Mouse (Mus musculus): ENCODE measurements at regions not wholly inside any gene's neighbourhood (a gene's known extent, or its start where the extent isn't known, plus 50 kb on each side); places are given as distances from the start of the nearest gene placed in this dataset.

DNA sequence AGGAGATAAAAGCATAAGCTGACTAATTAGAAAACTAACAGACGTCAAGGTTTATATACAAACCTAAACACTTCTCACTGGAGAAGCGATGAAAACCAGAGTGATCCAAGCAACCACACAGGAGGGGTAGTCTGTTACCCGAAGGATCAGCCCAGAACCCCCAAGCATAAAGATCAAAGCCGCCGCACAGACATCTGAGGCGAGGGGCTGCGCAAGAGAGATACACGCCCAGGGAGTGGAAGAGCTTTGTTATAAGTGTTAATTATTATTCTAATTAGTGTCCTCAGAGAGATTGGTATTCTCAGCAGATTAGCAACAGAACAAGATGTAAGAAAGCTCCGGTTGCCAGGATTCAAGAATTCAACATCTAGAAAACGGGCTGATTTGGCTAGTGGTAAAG, 281.2 kb downstream of the Atp23 start:
- 57% methylated on average over 10 of the region's 10 CpGs for WGBS
- H3K27me3 ChIP-seq: no peaks in the 10 kb centered on the region
- H3K4me1 ChIP-seq: no peaks in the 10 kb centered on the region
- no peak overlapping the region for H3K4me3 ChIP-seq
- no peak overlapping the region for H3K9ac ChIP-seq
- H3K27ac ChIP-seq: no peak overlapping the region
- no peaks in the 10 kb centered on the region for H3K36me3 ChIP-seq
- no peak overlapping the region for H3K4me2 ChIP-seq (replicated peaks)
- no peaks in the 10 kb centered on the region for H3K9me3 ChIP-seq
- no peak for ATAC-seq (ENCODE audit: insufficient number of reproducible peaks, insufficient read depth, low FRiP score, low TSS enrichment)

DNA sequence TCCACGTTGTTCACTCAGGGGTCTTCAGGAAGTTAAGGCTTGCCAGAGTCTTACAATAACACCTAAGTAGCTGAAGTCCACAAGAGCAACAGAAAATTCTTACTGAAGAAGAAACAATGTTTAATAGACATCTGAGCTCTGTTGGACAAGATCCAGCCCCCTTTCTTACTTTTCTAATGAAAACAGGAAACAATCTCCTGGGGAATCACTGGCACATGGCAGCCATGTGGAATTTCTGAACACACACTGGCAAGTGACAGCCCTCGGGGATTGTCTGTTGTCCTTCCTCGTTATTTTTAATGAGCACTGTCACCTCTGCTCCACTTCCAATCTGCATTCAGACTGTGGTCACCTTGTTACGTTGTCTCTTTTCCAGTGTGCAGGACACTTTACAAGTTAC, 288.9 kb downstream of the Atp23 start:
- ATAC-seq (ENCODE audit: insufficient number of reproducible peaks, insufficient read depth, low FRiP score, low TSS enrichment): no peak

DNA sequence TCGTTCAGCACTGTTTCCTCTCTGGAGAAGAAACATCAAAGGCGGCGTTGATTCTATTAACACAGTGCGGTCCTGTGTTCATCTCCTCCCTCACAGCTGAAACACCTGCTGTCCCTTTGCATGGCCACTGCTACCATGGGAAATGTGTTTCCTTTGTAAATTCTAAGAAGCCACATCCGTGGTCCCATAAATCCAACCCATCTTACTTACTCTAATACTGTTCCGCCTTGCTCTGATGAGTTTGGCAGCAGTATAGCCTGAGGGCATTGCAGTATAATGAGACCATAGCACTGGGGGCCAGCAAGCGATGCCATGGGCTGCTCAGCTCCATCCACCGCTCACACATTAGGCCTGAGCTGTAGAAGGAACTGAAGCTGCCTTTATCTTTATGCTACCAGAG, 290.6 kb downstream of the Atp23 start:
- no peaks in the 10 kb centered on the region for H3K27me3 ChIP-seq
- H3K36me3 ChIP-seq: no peaks in the 10 kb centered on the region
- 85% methylated on average over 8 of the region's 8 CpGs for WGBS
- no peak overlapping the region for H3K9ac ChIP-seq
- no peak overlapping the region for H3K4me2 ChIP-seq (replicated peaks)
- H3K4me1 ChIP-seq: no peaks in the 10 kb centered on the region
- ATAC-seq (ENCODE audit: insufficient number of reproducible peaks, insufficient read depth, low FRiP score, low TSS enrichment): no peak
- no peak overlapping the region for H3K4me3 ChIP-seq
- no peaks in the 10 kb centered on the region for H3K9me3 ChIP-seq
- no peak overlapping the region for H3K27ac ChIP-seq

More for the DNA sequence above, 288.9 kb downstream of the Atp23 start:
- Histone ChIP-seq H3K36me3 (no peaks in the 10 kb centered on the region), H3K4me1 (no peaks in the 10 kb centered on the region), H3K4me3 (no peak overlapping the region), H3K9me3 (no peaks in the 10 kb centered on the region), H3K27me3 (no peaks in the 10 kb centered on the region), H3K27ac (no peak overlapping the region), H3K9ac (no peak overlapping the region), H3K4me2 (replicated peaks) (no peak overlapping the region)
- 34% methylated on average over 4 of the region's 4 CpGs for WGBS

DNA sequence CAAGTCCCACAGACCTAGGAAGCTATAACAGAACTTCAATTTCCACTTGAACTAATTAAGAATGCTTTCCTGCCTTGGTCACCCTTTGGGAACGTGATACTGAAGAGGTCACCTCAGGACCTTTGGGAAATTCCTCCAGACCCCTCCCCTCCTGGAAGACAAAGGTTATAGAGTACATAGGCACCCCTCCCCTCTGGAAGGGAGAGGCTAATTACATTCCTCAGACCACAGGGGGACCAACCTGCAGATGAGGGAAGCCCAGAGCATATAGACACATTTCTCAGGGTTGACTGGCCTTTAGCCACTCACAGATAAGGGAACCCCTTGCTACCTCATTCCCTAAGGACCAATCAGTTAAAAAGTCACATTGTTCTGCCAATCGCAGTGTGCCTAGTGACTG, 301.5 kb downstream of the Atp23 start:
- Histone ChIP-seq H3K9me3 (0 out of 2 replicates have a peak, but pooled peaks cover 5% of the 10 kb centered on the region), H3K9ac (no peak overlapping the region), H3K4me3 (no peak overlapping the region), H3K27ac (no peak overlapping the region), H3K27me3 (no peaks in the 10 kb centered on the region), H3K36me3 (no peaks in the 10 kb centered on the region), H3K4me1 (no peaks in the 10 kb centered on the region), H3K4me2 (replicated peaks) (no peak overlapping the region)
- 70% methylated on average over 2 of the region's 2 CpGs for WGBS
- no peak for ATAC-seq (ENCODE audit: insufficient number of reproducible peaks, insufficient read depth, low FRiP score, low TSS enrichment)

DNA sequence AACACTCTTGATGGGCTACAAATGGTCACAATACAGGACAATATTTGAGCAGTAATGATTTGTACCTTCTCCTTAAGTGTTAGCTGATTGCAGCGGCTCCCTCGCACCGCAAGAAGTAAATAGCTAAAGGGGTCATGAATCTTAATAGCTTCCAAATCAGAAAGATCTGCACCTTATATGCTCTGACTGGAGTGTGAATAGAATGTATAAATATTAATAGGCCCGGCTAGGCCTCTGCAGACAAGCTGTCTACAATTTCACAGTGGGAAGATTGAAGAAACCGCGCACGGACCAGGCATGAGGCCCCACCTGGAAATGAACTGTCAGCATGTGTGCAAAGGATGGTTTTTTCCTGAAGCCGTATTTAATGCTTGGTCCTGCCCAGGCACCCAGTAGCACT, 333.0 kb downstream of the Atp23 start:
- Histone ChIP-seq H3K36me3 (no peaks in the 10 kb centered on the region), H3K27ac (no peak overlapping the region), H3K9me3 (no peaks in the 10 kb centered on the region), H3K4me2 (replicated peaks) (no peak overlapping the region), H3K4me3 (no peak overlapping the region), H3K9ac (no peak overlapping the region), H3K4me1 (no peaks in the 10 kb centered on the region), H3K27me3 (no peaks in the 10 kb centered on the region)
- WGBS: 90% methylated on average over 8 of the region's 8 CpGs
- no peak for ATAC-seq (ENCODE audit: insufficient number of reproducible peaks, insufficient read depth, low FRiP score, low TSS enrichment)

DNA sequence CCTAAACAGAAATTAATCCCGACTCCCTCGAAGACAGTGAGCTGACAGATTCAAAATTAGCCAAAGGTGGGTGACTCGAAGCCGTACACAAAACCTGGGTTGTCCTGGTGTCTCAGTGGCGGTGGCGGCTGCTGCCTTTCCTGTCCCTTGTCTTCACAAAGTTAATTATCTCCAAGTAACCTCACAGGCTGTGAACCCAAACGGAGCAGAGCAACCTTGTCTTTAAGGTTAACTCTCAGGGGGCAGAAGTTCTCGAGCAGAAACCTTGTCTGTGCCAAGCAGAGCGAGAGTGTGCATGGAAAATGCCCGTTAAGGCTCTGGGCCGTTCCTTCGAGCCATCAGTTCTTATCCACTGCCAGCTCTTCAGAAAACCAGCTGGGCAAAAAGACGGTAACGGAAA, 335.8 kb downstream of the Atp23 start:
- H3K9ac ChIP-seq: no peak overlapping the region
- ATAC-seq (ENCODE audit: insufficient number of reproducible peaks, insufficient read depth, low FRiP score, low TSS enrichment): no peak
- WGBS: 78% methylated on average over 14 of the region's 14 CpGs
- H3K4me3 ChIP-seq: no peak overlapping the region
- H3K36me3 ChIP-seq: no peaks in the 10 kb centered on the region
- H3K27ac ChIP-seq: no peak overlapping the region
- H3K27me3 ChIP-seq: no peaks in the 10 kb centered on the region
- no peaks in the 10 kb centered on the region for H3K4me1 ChIP-seq
- H3K9me3 ChIP-seq: no peaks in the 10 kb centered on the region
- H3K4me2 ChIP-seq (replicated peaks): no peak overlapping the region

DNA sequence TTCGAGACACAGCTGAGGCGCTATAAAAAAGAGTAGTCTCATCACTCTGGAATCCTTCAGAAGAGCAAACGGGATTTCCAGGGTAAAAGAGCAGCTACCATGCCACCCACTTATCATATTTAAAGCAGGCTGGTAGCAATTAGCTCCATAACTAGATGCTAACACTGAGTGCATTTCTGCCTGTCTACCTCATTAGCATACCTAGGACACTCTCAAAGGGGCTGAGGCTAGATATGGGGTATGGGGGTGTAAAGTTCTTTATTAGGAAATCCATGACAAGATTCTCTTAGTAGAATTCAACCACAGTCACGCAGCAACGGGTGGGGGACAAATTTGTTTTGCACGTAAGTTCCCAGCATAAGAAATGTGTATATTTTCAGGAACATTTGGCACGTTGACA, 346.1 kb downstream of the Atp23 start:
- WGBS: 81% methylated on average over 7 of the region's 7 CpGs
- Histone ChIP-seq H3K9me3 (no peaks in the 10 kb centered on the region), H3K4me1 (no peaks in the 10 kb centered on the region), H3K27me3 (no peaks in the 10 kb centered on the region), H3K9ac (no peak overlapping the region), H3K27ac (no peak overlapping the region), H3K4me3 (no peak overlapping the region), H3K4me2 (replicated peaks) (no peak overlapping the region), H3K36me3 (no peaks in the 10 kb centered on the region)
- ATAC-seq (ENCODE audit: insufficient number of reproducible peaks, insufficient read depth, low FRiP score, low TSS enrichment): no peak

DNA sequence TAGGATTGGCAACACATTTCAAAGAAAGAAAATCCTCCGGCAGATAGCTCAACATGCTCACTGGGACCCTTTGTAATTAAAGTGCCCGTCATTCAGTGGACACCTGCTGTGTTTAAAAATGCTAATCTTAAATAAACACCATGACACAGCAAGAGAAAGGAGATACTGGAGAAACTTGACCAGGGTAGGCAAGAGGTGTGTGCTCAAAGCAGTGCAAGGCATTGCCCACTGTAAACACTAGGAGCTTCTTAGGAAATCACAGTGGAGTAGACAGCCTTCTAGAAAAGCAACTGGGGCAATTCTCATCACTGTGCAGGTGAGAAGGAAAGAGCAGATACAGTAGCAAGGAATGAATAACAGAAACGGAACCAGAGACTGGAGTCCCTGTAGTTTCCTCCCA, 369.2 kb downstream of the Atp23 start:
- H3K4me3 ChIP-seq: no peak overlapping the region
- peaks cover 6% of the 10 kb centered on the region; the same call in 1 of the 2 replicates for H3K4me1 ChIP-seq
- ATAC-seq (ENCODE audit: insufficient number of reproducible peaks, insufficient read depth, low FRiP score, low TSS enrichment): no peak
- no peaks in the 10 kb centered on the region for H3K9me3 ChIP-seq
- no peaks in the 10 kb centered on the region for H3K27me3 ChIP-seq
- 44% methylated on average over 3 of the region's 3 CpGs for WGBS
- no peak overlapping the region for H3K9ac ChIP-seq
- no peaks in the 10 kb centered on the region for H3K36me3 ChIP-seq
- H3K4me2 ChIP-seq (replicated peaks): no peak overlapping the region
- no peak overlapping the region for H3K27ac ChIP-seq

DNA sequence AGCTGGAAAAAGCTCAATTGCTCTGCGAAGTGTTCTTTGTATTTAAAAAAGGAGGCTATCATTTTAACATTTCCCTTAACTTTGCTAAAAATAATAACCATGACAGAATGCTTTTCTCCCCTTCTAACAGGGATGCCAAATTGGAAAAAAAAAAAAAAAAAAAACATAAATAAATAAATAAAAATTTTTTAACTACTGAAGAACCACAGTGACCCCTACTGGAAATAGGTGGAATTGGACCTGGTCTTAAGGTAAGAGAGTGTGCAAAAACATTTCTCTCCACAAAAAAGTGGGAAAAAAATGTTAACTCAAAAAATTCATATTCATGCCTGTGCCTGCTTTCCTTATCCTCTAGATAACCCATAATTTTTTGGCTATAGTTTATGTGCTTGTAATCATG, 369.8 kb downstream of the Atp23 start:
- Histone ChIP-seq H3K4me2 (replicated peaks) (no peak overlapping the region), H3K27ac (no peak overlapping the region), H3K27me3 (no peaks in the 10 kb centered on the region), H3K4me3 (no peak overlapping the region), H3K36me3 (no peaks in the 10 kb centered on the region), H3K9me3 (no peaks in the 10 kb centered on the region), H3K9ac (no peak overlapping the region), H3K4me1 (peaks cover 6% of the 10 kb centered on the region; the same call in 1 of the 2 replicates)
- ATAC-seq (ENCODE audit: insufficient number of reproducible peaks, insufficient read depth, low FRiP score, low TSS enrichment): no peak
- WGBS: 53% methylated on average over 1 of the region's 1 CpGs

DNA sequence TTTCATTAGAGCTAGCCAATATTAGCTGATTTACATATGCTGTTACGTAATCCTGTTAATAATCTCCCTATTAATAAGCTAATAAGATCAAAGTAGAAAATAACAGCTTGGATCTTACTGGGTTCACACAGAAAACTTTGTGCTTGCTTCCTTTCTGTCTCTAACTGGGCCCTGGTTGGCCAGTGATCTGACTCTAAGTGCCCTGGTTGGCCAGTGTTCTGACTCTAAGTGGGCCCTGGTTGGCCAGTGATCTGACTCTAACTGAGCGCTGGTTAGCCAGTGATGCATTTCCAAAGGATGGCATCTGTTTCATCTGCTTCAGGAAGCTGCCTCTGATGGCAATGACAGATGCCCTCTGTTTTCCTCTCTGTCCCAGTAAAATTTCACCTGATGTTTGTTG, 372.4 kb downstream of the Atp23 start:
- H3K9me3 ChIP-seq: no peaks in the 10 kb centered on the region

DNA sequence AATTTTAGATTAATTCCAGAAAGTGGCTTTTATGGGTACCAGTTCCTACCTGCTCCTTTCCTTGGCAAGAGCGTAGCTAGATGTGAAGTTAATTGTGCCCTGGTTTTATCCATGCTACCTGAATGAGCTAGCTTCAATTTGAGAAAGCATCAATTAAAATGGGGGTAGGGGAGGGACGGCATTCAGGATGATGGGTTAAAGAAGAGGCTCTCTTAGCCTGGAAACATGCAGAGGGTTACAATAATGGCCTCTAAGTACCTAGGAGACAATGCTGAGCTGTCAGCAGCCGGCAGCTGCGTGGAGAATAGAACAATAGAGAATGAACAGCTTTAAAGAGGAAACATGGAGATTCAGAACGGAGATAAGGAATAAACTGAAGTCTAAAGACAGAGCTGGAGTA, 375.0 kb downstream of the Atp23 start:
- H3K4me3 ChIP-seq: no peak overlapping the region
- H3K9me3 ChIP-seq: no peaks in the 10 kb centered on the region
- H3K36me3 ChIP-seq: no peaks in the 10 kb centered on the region
- 44% methylated on average over 5 of the region's 5 CpGs for WGBS
- no peak overlapping the region for H3K27ac ChIP-seq
- no peak overlapping the region for H3K9ac ChIP-seq
- H3K4me1 ChIP-seq: peaks cover 23% of the 10 kb centered on the region
- ATAC-seq (ENCODE audit: insufficient number of reproducible peaks, insufficient read depth, low FRiP score, low TSS enrichment): no peak
- H3K4me2 ChIP-seq (replicated peaks): no peak overlapping the region
- H3K27me3 ChIP-seq: no peaks in the 10 kb centered on the region

More for the DNA sequence above, 372.4 kb downstream of the Atp23 start:
- Histone ChIP-seq H3K4me2 (replicated peaks) (no peak overlapping the region), H3K4me1 (peaks cover 6% of the 10 kb centered on the region; the same call in 1 of the 2 replicates), H3K27me3 (no peaks in the 10 kb centered on the region), H3K36me3 (no peaks in the 10 kb centered on the region), H3K9ac (no peak overlapping the region), H3K4me3 (no peak overlapping the region), H3K27ac (no peak overlapping the region)
- ATAC-seq (ENCODE audit: insufficient number of reproducible peaks, insufficient read depth, low FRiP score, low TSS enrichment): no peak
- 91% methylated on average over 2 of the region's 2 CpGs for WGBS

DNA sequence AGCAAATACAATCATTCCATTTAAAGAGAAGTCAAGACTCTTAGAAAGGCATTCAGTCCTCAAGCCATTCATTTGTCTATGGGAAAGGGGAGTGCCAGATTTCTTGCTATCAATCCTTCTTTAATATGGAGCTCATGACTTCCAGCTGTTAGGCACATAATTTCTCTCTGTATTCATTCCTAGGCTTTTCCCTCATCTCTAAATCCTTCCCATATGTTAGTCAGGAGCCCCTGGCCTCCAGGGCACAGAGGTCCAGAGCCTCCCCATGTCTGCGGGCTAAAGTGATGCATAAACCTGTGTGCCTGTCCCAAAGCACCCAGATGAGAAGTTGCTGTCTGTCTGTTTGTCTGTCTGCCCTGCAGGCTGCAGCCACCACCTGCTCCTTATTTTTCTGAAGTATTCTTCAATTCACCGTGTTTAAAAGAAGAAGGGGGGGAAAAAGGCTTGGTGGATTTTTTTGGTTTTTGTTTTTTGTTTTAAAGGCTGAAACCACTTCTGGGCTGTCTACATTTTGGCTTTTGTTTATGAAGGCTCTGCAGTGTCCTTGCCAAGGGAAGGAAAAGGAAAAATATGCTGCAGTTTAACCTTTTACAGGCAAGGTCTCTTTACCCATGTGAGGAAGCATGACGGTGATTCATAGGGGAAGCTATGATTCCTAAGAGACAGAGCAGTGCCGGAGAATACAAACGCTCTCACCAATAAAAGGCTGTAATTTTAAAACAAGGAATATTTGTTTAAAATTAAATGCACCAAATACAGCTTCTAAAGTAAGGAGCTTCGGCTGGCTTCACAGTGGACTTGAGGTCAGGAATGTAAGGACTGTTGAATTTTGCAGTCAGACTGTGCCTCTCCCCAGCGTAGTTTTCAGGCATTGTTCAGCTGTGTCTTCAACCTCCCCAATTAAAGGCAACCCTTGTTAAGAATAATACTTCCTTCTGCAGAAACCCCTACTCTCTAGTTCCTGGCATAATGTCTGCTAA, 379.0 kb downstream of the Atp23 start:
- Histone ChIP-seq H3K9me3 (no peaks in the 10 kb centered on the region), H3K4me2 (replicated peaks) (0 out of 2 replicates have a peak overlapping the region, but pooled peaks have one; percentile 8), H3K4me3 (no peak overlapping the region), H3K36me3 (no peaks in the 10 kb centered on the region), H3K27me3 (no peaks in the 10 kb centered on the region), H3K4me1 (peaks cover 22% of the 10 kb centered on the region), H3K27ac (peak overlapping the region; percentile 72), H3K9ac (no peak overlapping the region)
- 21% methylated on average over 7 of the region's 7 CpGs for WGBS
- 0 out of 2 replicates have a peak, but pooled peaks have one; percentile 44 for ATAC-seq (ENCODE audit: insufficient number of reproducible peaks, insufficient read depth, low FRiP score, low TSS enrichment)

Measured in embryonic facial prominence, embryonic 12.5 days (tissue).